Mouse (Mus musculus) ES-E14 (cell line): Measurements from ENCODE around the gene Dennd4b. TPM values are rescaled to one million over a fixed set of nuclear protein-coding genes. Genes with fewer than 3 reads are reported as not detected.

Source experiments
- DNase-seq: peaks from one replicate; pipeline ENCODE4 v3.0.0-alpha.2; 2013; ENCODE audit warnings: low read depth, low spot score
- H3K27ac ChIP-seq: 2 replicates; pipeline ENCODE4 v1.5.1; 2012; ENCODE audit warnings: low read depth, mild to moderate bottlenecking, low read length, moderate library complexity, mixed read lengths; ENCODE audit not compliant: poor library complexity, insufficient read depth, severe bottlenecking
- H3K36me3 ChIP-seq: 2 replicates; pipeline ENCODE4 v1.6.1; 2012; ENCODE audit warnings: mild to moderate bottlenecking, low read length, moderate library complexity, mixed read lengths; ENCODE audit not compliant: control insufficient read depth, poor library complexity, insufficient read depth, severe bottlenecking
- H3K4me1 ChIP-seq, 2 experiments: fragments of 150-350 bp in 1 of 2; sonication (generic) in 1 of 2; 2 replicates each; pipeline ENCODE4 v1.6.1; 2012; ENCODE audit warnings: low read length in 2 of 2, mild to moderate bottlenecking in 1 of 2, mixed read lengths in 1 of 2; ENCODE audit not compliant: control insufficient read depth in 2 of 2, insufficient read depth in 2 of 2, poor library complexity in 1 of 2
- H3K4me3 ChIP-seq, 2 experiments: fragments of 150-350 bp in 1 of 2; sonication (generic) in 1 of 2; 2 replicates each; pipeline ENCODE4 v1.5.1; 2012; ENCODE audit warnings: low read length in 2 of 2, low read depth in 1 of 2, mild to moderate bottlenecking in 1 of 2, mixed read lengths in 1 of 2; ENCODE audit not compliant: insufficient read depth in 1 of 2, poor library complexity in 1 of 2, severe bottlenecking in 1 of 2
- H3K9ac ChIP-seq: 2 replicates; pipeline ENCODE4 v1.6.1; 2012; ENCODE audit warnings: low read depth, mild to moderate bottlenecking, low read length, mixed read lengths; ENCODE audit not compliant: poor library complexity, insufficient read depth, severe bottlenecking
- H3K9me3 ChIP-seq: fragments of 150-350 bp; sonication (generic); 2 replicates; pipeline ENCODE4 v1.6.1; 2012; ENCODE audit warnings: low read depth, mild to moderate bottlenecking, low read length; ENCODE audit not compliant: control insufficient read depth, insufficient read depth
- CHD2 ChIP-seq: IDR thresholded peaks from 2 replicates; pipeline ENCODE4 v1.6.1; 2014; ENCODE audit warnings: mild to moderate bottlenecking, low read depth, low read length, inconsistent platforms
- HCFC1 ChIP-seq: IDR thresholded peaks from 2 replicates; pipeline ENCODE4 v1.6.1; 2012; ENCODE audit warnings: low read length, inconsistent platforms, borderline replicate concordance; ENCODE audit not compliant: insufficient read depth
- MAFK ChIP-seq: IDR thresholded peaks from 2 replicates; pipeline ENCODE4 v1.6.1; 2014; ENCODE audit warnings: mild to moderate bottlenecking, low read depth, low read length, inconsistent platforms; ENCODE audit not compliant: insufficient read depth
- ZC3H11A ChIP-seq: IDR thresholded peaks from 2 replicates; pipeline ENCODE4 v1.6.1; 2012; ENCODE audit warnings: low read depth, mild to moderate bottlenecking, inconsistent platforms, low read length, borderline replicate concordance
- ZNF384 ChIP-seq: IDR thresholded peaks from 2 replicates; pipeline ENCODE4 v1.6.1; 2012; ENCODE audit warnings: low read depth, low read length, inconsistent platforms
- in situ Hi-C, 2 experiments: fragments of 600-800 bp; cut with MboI; formaldehyde crosslinking; loops; one replicate each; pipeline ENCODE4 v1.15.1; 2025; ENCODE audit warnings: low sequenced_read_pairs in 2 of 2, inconsistent platforms in 1 of 2; ENCODE audit not compliant: unreplicated experiment in 2 of 2
- total RNA-seq: library from RNA; depleted of rRNA; stranded (reverse); fragments of 300-350 nt; gene quantifications from 2 replicates; pipeline ENCODE4 v1.2.3, GENCODE M21; 2012

The Dennd4b gene
- total RNA-seq, 1 experiment, result 4.1 TPM

- Histone ChIP-seq H3K36me3 (peaks cover 23% of the 10 kb centered on the region; the same call in 1 of the 2 replicates), H3K27ac (no peak overlapping the region), H3K4me3 (peak overlapping the region; percentile 84 to 93; a peak in 2 of 4 replicates), H3K9ac (no peak overlapping the region), H3K4me1 (peaks cover 2 to 4% of the 10 kb centered on the region in 2 experiments; a peak in 2 of 4 replicates), H3K9me3 (no peaks in the 10 kb centered on the region)
- no peak for TF ChIP-seq HCFC1
- TF ChIP-seq ZC3H11A, result no peak
- no peak for TF ChIP-seq ZNF384
- TF ChIP-seq MAFK, result no peak
- TF ChIP-seq CHD2, result no peak
- no peak for DNase-seq
- in situ Hi-C loops, result no loop called here
These were observed 325 bp upstream of the Dennd4b start for GRCm38 (mm10) chr3:90264687-90265033.

DNA sequence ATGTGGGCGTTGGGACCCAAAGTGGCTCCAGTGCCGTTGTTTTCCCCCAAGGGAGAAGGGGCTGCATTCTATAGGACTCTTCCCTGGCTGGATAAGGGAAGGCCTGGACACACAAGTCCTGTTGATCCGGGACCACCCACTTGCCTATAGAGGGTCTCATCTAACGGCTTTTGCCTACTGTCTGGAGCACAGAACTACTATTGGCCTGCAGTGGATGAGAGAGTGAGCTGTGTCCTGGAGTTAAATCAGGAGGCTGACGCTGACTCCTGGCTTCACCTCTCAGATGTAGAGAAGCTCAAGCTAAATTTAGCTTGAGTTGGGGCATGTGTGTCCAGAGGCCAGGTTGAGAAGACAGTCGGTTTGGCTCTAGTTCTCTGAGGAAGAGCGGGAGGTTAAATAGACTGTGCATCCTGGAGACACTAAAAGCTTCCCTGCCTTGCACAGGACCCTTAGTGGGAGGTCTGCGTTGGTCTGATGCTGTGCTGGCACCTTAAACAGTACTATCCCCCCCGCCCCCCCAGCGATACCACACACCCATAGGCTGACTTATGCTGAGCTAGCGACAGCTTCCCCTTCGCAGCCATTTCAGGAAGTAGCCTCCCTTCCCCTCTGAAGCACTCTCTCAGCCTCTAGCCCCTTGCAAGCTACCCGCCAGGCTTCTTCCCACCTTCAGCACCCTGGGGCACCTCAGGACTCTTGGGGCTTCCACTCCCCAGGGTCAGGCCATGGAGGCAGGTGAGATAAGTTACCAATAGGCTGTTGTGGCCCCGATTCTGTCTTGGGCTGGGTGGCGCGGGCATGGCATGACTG, 1.2 kb downstream of the Dennd4b start:
- DNase-seq, result no peak
- Histone ChIP-seq H3K36me3 (peaks cover 12% of the 10 kb centered on the region; the same call in 1 of the 2 replicates), H3K27ac (peak overlapping the region; percentile 73), H3K9ac (peak overlapping the region; percentile 90), H3K4me1 (peaks cover 2 to 4% of the 10 kb centered on the region in 2 experiments; a peak in 2 of 4 replicates), H3K9me3 (no peaks in the 10 kb centered on the region), H3K4me3 (peak overlapping the region; percentile 84 to 93)
- TF ChIP-seq MAFK (no peak), CHD2 (no peak), HCFC1 (no peak), ZNF384 (no peak)
- in situ Hi-C loops, result no loop called here

- H3K9me3 ChIP-seq, result no peaks in the 10 kb centered on the region
- no peak overlapping the region for H3K27ac ChIP-seq
- no peak overlapping the region; the same call in 1 of the 2 replicates for H3K9ac ChIP-seq
- H3K36me3 ChIP-seq, result peaks cover 10% of the 10 kb centered on the region; the same call in 1 of the 2 replicates
- TF ChIP-seq CHD2, result no peak
- no peak for TF ChIP-seq ZNF384
- TF ChIP-seq HCFC1, result no peak
- no peak for TF ChIP-seq ZC3H11A
- TF ChIP-seq MAFK, result no peak
- 0 out of 4 replicates have a peak overlapping the region, but pooled peaks of 1 of the 2 experiments have one; percentile 93 for H3K4me3 ChIP-seq
- H3K4me1 ChIP-seq, result peaks cover 4% of the 10 kb centered on the region in 2 experiments; a peak in 2 of 4 replicates
- DNase-seq, result no peak
- in situ Hi-C loops, result no loop called here
These were observed 2.2 kb downstream of the Dennd4b start for GRCm38 (mm10) chr3:90266901-90267775.

DNA sequence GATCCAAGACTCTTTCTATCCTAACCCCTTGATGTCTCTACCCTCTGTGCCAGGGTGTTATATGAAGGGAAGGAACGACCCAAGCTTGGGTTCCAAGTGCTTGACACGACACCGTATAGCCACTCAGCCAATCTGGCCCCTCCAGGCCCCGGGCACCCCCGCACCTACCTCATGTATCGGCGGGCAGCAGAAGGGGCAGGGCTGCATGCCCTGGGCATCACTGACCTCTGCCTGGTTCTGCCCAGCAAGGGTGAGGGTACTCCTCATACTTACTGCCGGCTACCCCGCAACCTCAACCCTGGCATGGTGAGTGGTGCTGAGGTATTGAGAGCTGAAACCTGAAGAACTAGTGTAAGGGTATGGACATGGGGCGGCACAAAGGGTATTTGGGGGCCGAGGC, 3.2 kb downstream of the Dennd4b start:
- Histone ChIP-seq H3K27ac (no peak overlapping the region), H3K9me3 (no peaks in the 10 kb centered on the region), H3K9ac (no peak overlapping the region), H3K36me3 (peaks cover 5% of the 10 kb centered on the region; the same call in 1 of the 2 replicates), H3K4me3 (no peak overlapping the region), H3K4me1 (peaks cover 4 to 5% of the 10 kb centered on the region in 2 experiments; a peak in 2 of 4 replicates)
- DNase-seq, result no peak
- TF ChIP-seq MAFK (no peak), HCFC1 (no peak), ZC3H11A (no peak), ZNF384 (no peak), CHD2 (no peak)
- in situ Hi-C loops, result no loop called here
